Mouse (Mus musculus) kidney, embryonic 16.5 days (tissue): ENCODE measurements around the gene Gm11032. TPM values are rescaled to one million over a fixed set of nuclear protein-coding genes. Genes with fewer than 3 reads are reported as not detected.

ENCODE experiments used
- ATAC-seq: fragments of 200-750 bp; cut with Nextera tagmentation; 2 replicates; pipeline ENCODE4 v1.8.0; 2017; ENCODE audit warnings: moderate TSS enrichment; ENCODE audit not compliant: low FRiP score, low TSS enrichment
- H3K27ac ChIP-seq: fragments of 300-500 bp; sonication (generic); 2 replicates; pipeline ENCODE4 v1.5.1; 2014; ENCODE audit warnings: low read length
- H3K27me3 ChIP-seq: fragments of 300-500 bp; sonication (generic); 2 replicates; pipeline ENCODE4 v1.6.1; 2014; ENCODE audit warnings: low read length, control low read depth, mixed read lengths; ENCODE audit not compliant: insufficient read depth
- H3K36me3 ChIP-seq: fragments of 300-500 bp; sonication (generic); 2 replicates; pipeline ENCODE4 v1.6.1; 2014; ENCODE audit warnings: low read length, control low read depth, mixed read lengths; ENCODE audit not compliant: insufficient read depth
- H3K4me1 ChIP-seq: fragments of 300-500 bp; sonication (generic); 2 replicates; pipeline ENCODE4 v1.6.1; 2014; ENCODE audit warnings: low read length, control low read depth, mixed read lengths; ENCODE audit not compliant: insufficient read depth
- H3K4me2 ChIP-seq: fragments of 300-500 bp; sonication (generic); replicated peaks from 2 replicates; pipeline ENCODE4 v1.6.1; 2014; ENCODE audit warnings: low read depth, low read length
- H3K4me3 ChIP-seq: fragments of 300-500 bp; sonication (generic); 2 replicates; pipeline ENCODE4 v1.5.1; 2014; ENCODE audit warnings: mild to moderate bottlenecking, low read length
- H3K9ac ChIP-seq: fragments of 300-500 bp; sonication (generic); replicated peaks from 2 replicates; pipeline ENCODE4 v1.6.1; 2014; ENCODE audit warnings: low read length
- H3K9me3 ChIP-seq: fragments of 300-500 bp; sonication (generic); 2 replicates; pipeline ENCODE4 v1.6.1; 2016; ENCODE audit warnings: low read length, control low read depth
- WGBS: fragments of 180-500 bp; shearing (Covaris S2); extraction: QIAGEN DNeasy Blood & Tissue Kit; methylation state at CpG from one replicate; pipeline ENCODE4 v1.1.7; 2014; 5-methylcytosine and 5-hydroxymethylcytosine counted together
- polyA plus RNA-seq: library from polyadenylated mRNA; unstranded; fragments of >200 nt; fragmentation: Nextera tagmentation; extraction: Ambion mirVana; gene quantifications from 2 replicates; pipeline ENCODE4 v1.2.1, GENCODE M21; 2015

Gene Gm11032
- polyA plus RNA-seq, 1 experiment from 2014 or later: not detected

- Histone ChIP-seq H3K27ac (no peak overlapping the region), H3K27me3 (no peaks in the 10 kb centered on the region), H3K9me3 (no peaks in the 10 kb centered on the region), H3K4me2 (no peak overlapping the region), H3K4me1 (peaks cover 12% of the 10 kb centered on the region), H3K4me3 (no peak overlapping the region), H3K36me3 (no peaks in the 10 kb centered on the region), H3K9ac (no peak overlapping the region)
- 84% methylated on average over 2 of the region's 2 CpGs for WGBS
- ATAC-seq: no peak
These were observed 21.5 kb upstream of the Gm11032 start for GRCm38 (mm10) chr11:4598411-4598810.

DNA sequence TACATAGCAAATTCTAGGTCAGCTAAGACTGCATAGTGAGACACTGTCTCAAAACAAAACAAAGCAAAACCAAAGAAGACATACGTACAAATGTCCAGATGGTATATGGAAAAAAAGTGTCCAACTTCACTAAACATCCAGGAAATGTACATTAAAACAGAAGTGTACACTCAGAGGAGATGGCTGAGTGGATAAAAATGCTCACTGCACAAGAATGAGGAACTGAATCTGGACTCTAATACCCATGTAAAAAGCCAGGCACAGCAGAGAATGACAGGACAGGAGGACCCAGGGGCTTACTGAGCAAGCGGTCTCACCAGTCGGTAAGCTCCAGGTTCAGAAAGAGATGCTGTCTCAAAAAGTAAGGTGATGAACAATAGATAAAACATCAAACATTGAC is 20.0 kb upstream of the Gm11032 start:
- no peak overlapping the region for H3K9ac ChIP-seq
- H3K4me2 ChIP-seq: no peak overlapping the region
- no peaks in the 10 kb centered on the region for H3K9me3 ChIP-seq
- WGBS: 84% methylated on average over 3 of the region's 3 CpGs
- H3K27ac ChIP-seq: no peak overlapping the region
- H3K4me1 ChIP-seq: peaks cover 14% of the 10 kb centered on the region
- no peaks in the 10 kb centered on the region for H3K36me3 ChIP-seq
- ATAC-seq: no peak
- H3K27me3 ChIP-seq: no peaks in the 10 kb centered on the region
- no peak overlapping the region for H3K4me3 ChIP-seq

DNA sequence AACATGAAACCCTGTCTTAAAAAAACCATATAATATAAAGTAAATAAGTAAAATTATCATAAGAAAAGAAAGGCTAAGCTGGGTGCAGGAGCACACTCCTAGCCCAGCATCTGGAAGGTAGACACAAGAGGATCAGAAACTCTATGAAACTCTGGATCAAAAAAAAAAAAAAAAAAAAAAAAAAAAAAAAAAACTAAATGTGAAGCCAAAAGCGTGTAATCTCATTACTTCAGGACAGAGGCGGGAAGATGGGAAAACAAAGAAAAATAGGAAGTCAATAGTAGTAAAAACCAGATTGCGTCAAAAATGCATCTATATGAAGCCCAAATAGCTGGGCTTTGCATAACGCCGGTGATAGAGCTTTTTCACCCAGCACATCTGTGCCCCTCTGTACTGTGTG is 18.0 kb upstream of the Gm11032 start:
- Histone ChIP-seq H3K9ac (no peak overlapping the region), H3K36me3 (no peaks in the 10 kb centered on the region), H3K9me3 (no peaks in the 10 kb centered on the region), H3K4me1 (peaks cover 11% of the 10 kb centered on the region), H3K4me3 (no peak overlapping the region), H3K27me3 (no peaks in the 10 kb centered on the region), H3K4me2 (no peak overlapping the region), H3K27ac (no peak overlapping the region)
- WGBS: 84% methylated on average over 5 of the region's 5 CpGs
- no peak for ATAC-seq

DNA sequence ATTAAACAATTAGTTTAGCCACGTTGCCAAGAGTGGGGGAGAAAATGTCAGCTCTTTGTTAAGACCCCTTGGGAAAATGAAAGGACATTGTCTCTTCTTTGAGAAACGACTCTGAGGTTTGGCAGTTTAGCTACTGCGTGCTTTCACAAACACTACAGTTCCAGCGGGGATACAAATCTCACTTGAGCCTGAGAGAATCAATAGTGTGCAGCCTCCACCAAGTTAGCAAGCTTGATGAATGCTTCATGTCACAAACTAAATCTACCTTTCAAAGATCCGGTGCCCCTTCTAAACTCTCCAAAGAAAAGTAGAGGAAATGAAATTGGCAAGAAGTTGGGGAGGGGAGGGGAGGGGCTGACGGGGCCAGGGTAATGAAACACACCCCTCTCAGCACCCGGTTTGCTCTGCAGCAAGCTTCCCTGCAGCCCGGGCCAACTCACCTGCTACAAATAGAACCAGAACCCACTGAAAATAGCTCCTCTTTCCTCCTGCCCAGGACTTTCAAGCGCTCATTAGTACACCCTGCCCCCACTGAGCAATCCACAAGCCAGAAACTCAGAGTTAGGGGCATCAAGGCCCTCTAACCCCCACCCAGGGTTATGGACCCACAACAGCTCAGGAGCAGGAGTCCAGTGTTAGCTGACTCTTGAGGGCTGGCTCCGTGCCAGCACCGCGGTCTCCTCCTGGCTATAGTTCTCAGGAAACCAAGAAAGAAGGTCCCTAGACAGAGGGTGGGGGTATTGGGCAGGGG is 17.0 kb upstream of the Gm11032 start:
- Histone ChIP-seq H3K27ac (no peak overlapping the region), H3K9ac (no peak overlapping the region), H3K9me3 (no peaks in the 10 kb centered on the region), H3K36me3 (no peaks in the 10 kb centered on the region), H3K4me1 (peaks cover 11% of the 10 kb centered on the region), H3K27me3 (no peaks in the 10 kb centered on the region), H3K4me2 (no peak overlapping the region), H3K4me3 (no peak overlapping the region)
- 32% methylated on average over 12 of the region's 12 CpGs for WGBS
- peak; percentile 46; the same call in 1 of the 2 replicates for ATAC-seq

GRCm38 (mm10) chr11:4604441-4604840 is 15.4 kb upstream of the Gm11032 start:
- H3K4me2 ChIP-seq: no peak overlapping the region
- no peaks in the 10 kb centered on the region for H3K36me3 ChIP-seq
- H3K9ac ChIP-seq: no peak overlapping the region
- H3K4me1 ChIP-seq: peaks cover 11% of the 10 kb centered on the region
- H3K27me3 ChIP-seq: no peaks in the 10 kb centered on the region
- no peak overlapping the region for H3K4me3 ChIP-seq
- no peak for ATAC-seq
- H3K27ac ChIP-seq: no peak overlapping the region; the same call in 1 of the 2 replicates
- H3K9me3 ChIP-seq: no peaks in the 10 kb centered on the region
- 3% methylated on average over 6 of the region's 6 CpGs for WGBS

GRCm38 (mm10) chr11:4605414-4605813 is 14.5 kb upstream of the Gm11032 start:
- H3K27ac ChIP-seq: no peak overlapping the region
- no peaks in the 10 kb centered on the region for H3K36me3 ChIP-seq
- no peak for ATAC-seq
- no peak overlapping the region for H3K4me2 ChIP-seq
- no peaks in the 10 kb centered on the region for H3K27me3 ChIP-seq
- WGBS: 55% methylated on average over 7 of the region's 7 CpGs
- peaks cover 11% of the 10 kb centered on the region for H3K4me1 ChIP-seq
- H3K4me3 ChIP-seq: no peak overlapping the region
- H3K9me3 ChIP-seq: no peaks in the 10 kb centered on the region
- H3K9ac ChIP-seq: no peak overlapping the region

DNA sequence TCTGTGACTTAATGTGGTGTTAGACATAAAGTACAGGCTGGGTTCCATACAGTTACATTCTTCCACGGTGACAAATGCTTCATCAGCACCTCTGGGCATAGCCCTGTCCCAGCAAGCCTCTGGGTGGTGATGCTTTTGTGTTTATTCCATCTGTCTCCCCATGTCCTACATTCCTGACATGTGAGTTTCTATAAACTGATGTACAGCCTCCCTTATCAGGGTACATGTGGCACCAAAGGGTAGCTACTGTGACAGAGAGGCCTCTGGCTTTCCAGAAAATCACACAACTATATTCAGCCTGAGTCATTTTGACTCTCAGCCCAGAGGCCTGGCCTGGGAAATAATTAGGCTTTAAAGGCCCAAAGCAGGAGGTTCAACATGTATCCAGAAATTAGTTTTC is 13.3 kb upstream of the Gm11032 start:
- Histone ChIP-seq H3K4me2 (no peak overlapping the region), H3K9me3 (no peaks in the 10 kb centered on the region), H3K36me3 (no peaks in the 10 kb centered on the region), H3K27me3 (no peaks in the 10 kb centered on the region), H3K27ac (no peak overlapping the region), H3K9ac (no peak overlapping the region), H3K4me1 (peaks cover 11% of the 10 kb centered on the region), H3K4me3 (no peak overlapping the region)
- WGBS: 78% methylated on average over 1 of the region's 1 CpGs
- no peak for ATAC-seq

- WGBS: 57% methylated on average over 2 of the region's 2 CpGs
- Histone ChIP-seq H3K4me3 (no peak overlapping the region), H3K4me2 (no peak overlapping the region), H3K9me3 (no peaks in the 10 kb centered on the region), H3K4me1 (no peaks in the 10 kb centered on the region), H3K27ac (no peak overlapping the region), H3K9ac (no peak overlapping the region), H3K36me3 (no peaks in the 10 kb centered on the region), H3K27me3 (no peaks in the 10 kb centered on the region)
- no peak for ATAC-seq
These were observed 8.0 kb upstream of the Gm11032 start for GRCm38 (mm10) chr11:4611904-4612303.

GRCm38 (mm10) chr11:4620501-4621108 is 738 bp downstream of the Gm11032 start:
- H3K36me3 ChIP-seq: no peaks in the 10 kb centered on the region
- no peaks in the 10 kb centered on the region for H3K9me3 ChIP-seq
- 62% methylated on average over 13 of the region's 13 CpGs for WGBS
- H3K4me3 ChIP-seq: no peak overlapping the region
- H3K4me1 ChIP-seq: no peaks in the 10 kb centered on the region
- no peaks in the 10 kb centered on the region for H3K27me3 ChIP-seq
- H3K4me2 ChIP-seq: no peak overlapping the region
- H3K27ac ChIP-seq: no peak overlapping the region
- no peak for ATAC-seq
- no peak overlapping the region for H3K9ac ChIP-seq

DNA sequence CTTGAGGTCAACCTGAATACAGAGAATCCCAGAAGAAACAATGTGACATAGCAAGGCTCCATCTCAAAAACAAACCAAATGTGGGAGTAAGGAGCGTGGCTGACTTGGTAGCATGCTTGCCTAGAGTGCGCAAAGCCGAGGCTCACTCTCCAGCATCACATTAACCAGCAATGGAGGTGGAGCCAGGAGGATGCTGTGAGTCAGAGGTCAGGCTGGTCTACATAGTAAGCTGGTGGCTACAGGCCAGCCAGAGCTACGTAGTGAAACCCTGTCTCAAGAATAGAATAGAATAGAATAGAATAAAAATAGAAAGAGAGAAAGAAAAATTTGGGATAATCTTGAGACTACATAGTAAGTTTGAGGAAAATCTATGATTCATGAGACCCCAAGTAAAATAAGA is 2.0 kb downstream of the Gm11032 start:
- Histone ChIP-seq H3K4me1 (no peaks in the 10 kb centered on the region), H3K9me3 (no peaks in the 10 kb centered on the region), H3K27me3 (no peaks in the 10 kb centered on the region), H3K9ac (no peak overlapping the region), H3K4me3 (no peak overlapping the region), H3K4me2 (no peak overlapping the region), H3K27ac (no peak overlapping the region), H3K36me3 (no peaks in the 10 kb centered on the region)
- 66% methylated on average over 4 of the region's 4 CpGs for WGBS
- ATAC-seq: no peak
